Mouse (Mus musculus) erythroid progenitor cell, adult 5-6 weeks (primary cell): Measurements from ENCODE around the gene Vav2. TPM values are rescaled to one million over a fixed set of nuclear protein-coding genes. Genes with fewer than 3 reads are reported as not detected.

ENCODE experiments used
- ATAC-seq: replicated peaks from 2 replicates; pipeline ENCODE4 v1.8.0; 2016; ENCODE audit warnings: moderate number of reproducible peaks, mild to moderate bottlenecking, moderate TSS enrichment, inconsistent platforms; ENCODE audit not compliant: poor library complexity, low FRiP score, severe bottlenecking
- total RNA-seq, 2 experiments: library from RNA; stranded (forward) in 1 of 2; stranded (reverse) in 1 of 2; fragments of 150-400 nt in 1 of 2; fragments of 186-747, 209-891 nt in 1 of 2; gene quantifications; 2 replicates each; pipeline versions ENCODE4 v1.2.3 to v1.2.4; 2015 to 2017; ENCODE audit warnings: low replicate concordance in 2 of 2

The Vav2 gene
- total RNA-seq, 2 experiments from 2014 or later, result 1.7 to 10.7 TPM

DNA sequence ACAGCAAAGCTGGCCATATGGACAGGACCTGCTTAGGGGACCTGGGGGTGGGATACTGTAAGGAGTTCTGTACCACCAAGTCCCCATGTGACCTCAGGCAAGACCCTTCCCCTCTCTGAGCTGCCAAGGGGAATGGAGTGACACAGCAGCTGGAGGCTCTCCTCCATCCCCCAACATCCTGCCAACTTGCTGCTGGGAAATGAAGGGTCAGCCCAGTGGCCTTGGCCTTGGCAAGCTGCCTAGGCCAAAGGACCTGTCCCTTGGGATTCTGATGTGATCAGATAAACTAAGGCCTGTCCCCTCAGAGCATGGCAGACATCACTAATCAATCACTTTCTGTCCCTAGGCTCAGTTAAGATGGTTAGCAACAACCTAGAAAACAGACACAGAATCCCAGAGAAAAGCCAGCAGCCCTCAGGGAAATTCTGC is 98.2 kb downstream of the Vav2 start:
- ATAC-seq, result no peak

DNA sequence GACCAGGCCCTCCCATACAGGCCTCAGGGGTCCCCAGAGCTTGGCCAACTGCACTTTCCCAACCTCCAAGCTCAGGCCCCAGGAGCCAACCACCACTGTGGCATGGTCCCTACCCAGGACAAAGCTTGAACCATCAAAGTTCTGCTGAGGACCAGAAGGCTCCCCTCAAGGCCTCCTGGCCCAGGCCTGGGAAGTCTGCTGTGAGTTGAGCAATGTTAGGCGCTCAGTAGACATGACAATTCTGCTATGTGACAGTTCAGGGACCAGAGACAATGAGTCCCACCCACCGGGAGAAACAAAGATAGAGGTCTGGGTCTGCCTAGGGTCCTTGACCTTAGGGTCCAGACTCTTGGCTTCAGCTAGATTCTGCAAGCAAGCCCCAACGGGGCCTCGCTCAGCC is 98.9 kb downstream of the Vav2 start:
- ATAC-seq, result no peak

DNA sequence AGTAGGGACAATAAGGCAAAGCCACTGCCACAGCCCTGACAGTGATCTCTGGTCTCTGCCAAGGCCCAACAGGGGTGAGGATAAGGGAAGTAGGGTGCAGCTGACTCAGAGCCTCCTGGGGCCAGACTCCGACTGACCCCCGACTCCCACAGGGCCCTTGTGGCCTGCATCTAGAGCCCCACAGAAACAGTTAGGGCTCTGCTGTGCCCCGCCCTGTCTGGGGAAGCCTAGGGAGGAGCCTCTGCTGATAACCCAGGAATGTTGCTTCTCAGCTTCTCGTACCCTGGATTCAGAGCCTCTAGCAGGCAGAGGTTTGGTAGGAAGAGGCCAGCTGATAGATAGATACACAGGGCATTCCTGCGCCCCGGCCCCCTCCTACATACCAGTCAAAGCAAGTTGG is 99.8 kb downstream of the Vav2 start:
- no peak for ATAC-seq

DNA sequence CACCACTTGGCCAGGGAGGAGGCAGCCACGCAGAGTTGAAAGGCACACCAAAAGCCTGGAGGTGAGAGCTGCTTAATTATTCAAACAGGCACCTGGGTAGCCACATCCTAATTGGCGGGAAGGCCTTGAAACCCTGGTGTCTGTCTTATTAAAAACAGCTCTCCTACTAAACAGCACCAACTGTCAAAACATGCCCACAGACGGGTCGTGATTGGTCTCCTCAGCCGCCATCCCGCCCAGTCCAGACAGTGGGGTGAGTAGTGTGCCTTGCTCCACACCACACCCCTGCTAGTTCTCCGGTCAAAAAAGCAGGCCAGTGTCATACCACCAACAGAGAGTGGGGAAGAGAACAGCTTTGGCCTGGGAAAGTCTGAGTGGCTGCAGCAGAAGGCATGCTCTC is 100.5 kb downstream of the Vav2 start:
- ATAC-seq, result no peak

DNA sequence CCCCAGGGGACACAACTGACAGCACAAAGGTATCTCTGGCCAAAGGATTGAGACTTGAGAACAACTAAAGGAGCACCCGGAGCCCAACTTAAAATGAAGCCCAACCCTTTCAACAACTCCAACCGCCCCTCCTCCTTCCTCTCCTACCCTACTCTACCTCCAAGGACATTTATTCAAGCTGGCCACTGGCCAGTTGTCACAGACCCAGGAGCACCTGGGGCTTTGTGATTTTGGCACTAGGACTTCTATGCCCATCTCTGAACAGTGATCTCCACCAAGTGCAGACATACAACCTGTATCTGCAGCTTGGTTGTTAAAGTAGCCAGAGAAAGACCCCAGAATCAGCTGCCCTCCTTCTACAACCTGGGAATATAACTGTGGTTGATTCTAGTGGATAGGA is 102.1 kb downstream of the Vav2 start:
- no peak for ATAC-seq

DNA sequence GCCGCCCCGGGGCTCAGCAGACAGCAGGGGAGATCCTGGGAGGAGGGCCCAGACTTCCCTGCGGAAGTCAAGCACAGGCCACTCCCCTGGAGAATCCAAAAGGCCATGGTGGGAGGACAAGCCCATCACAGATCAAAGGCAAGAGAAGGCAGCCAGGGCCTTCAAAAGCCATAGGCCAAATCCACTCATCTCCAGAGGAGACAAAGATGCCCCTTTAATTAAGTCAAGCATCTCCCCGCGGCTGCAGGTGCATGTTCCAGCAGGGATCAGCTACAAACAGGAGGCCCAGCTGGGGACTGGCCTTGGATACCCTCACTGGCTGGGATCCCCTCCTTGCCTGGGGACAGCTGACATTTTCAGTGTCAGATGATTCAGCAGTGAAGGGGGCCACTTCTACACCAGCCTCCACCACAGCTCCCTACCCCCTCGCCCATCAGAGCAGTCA is 105.4 kb downstream of the Vav2 start:
- no peak for ATAC-seq

DNA sequence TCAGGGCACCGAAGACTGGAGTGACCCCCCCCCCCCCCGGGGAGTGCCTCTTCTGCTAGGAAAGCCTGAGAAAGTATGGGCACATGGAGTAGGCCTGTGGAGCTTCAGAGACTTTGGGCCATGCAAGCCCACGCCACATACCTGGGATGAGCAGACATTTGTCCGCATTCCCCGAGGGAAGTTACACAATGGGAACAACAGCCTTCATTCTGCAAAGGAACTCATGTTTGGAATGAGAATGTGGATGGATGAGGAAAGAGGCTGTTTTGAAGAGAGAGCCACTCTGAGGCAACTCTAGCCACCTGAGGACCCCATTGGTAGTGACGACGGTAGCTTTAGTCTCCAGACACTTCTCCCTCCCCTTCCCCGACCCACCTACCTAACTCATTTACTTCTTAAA is 106.0 kb downstream of the Vav2 start:
- no peak for ATAC-seq

DNA sequence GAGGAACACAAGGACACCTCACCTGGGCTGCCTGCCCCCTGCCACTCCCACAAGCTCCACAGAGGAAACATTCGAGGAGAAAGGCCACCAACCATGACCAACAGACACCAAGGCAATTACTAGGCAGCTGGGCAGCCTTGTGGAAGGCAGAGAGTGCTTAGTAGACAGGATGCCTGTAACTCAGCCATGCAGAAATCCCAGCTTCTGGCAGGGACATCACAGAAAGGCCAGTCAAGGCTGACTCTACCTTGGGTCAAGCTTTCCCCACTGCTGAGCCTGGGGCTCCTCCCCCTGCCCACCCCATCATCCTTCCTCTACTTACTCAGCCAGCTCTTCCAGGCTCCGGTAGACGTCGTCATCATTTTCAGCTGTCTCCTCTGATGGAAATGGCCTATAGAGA is 108.2 kb downstream of the Vav2 start:
- no peak for ATAC-seq

DNA sequence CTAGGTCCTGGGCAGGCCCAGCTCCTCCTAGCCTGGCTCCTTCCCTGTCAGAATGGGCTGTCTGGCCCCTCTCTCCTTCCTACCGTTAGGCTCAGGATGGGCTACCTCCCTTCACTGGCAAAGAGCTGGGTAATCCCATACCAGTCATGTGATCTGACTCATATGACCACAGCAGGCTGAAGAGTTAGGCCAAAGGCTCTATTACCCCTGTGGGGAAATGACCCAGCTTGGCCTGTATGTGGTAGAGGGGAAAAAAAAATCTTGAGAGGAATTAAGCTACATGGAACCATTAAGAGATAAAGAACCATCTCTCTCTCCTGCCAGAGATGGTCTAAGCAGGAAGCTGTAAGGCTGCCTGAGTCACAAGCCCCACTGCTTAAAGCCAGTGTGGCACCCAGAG is 108.6 kb downstream of the Vav2 start:
- no peak for ATAC-seq

DNA sequence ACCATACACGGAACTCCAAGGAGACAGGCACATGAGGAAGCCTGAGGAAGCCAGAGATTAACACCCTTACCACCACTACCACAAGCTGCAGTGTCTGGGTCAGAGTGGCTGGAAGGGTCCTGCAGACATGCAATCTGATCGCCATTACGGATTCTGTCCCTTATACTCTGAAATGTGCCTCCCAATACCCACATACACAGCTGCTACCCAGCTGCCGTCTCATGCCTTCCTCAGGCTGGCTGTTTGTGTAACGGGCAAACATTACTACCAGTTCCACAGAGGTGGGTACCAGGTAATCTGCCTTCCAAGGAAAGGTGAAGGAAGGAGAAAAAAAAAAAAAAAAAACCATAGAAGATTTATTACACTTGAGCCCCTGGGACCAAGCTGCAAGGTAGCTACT is 110.7 kb downstream of the Vav2 start:
- no peak for ATAC-seq

DNA sequence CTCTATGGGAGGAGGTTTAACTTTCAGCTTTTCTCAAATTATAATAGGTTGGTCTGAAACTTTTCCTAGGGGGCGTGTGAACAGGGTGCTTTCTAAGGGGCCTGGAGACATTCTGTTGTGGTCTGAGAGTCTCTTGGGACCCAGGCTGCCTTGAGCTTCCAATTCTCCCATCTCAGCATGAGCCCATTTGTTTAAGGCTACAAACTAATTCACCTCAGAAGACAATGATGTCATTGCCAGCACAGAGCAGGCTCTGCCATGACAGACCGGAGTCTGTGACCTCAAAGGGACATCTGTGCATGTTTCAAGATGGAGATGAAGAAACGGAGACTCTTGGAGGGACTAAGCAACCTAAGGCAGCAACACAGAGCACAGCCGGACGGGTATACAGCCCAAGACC is 112.6 kb downstream of the Vav2 start:
- ATAC-seq, result no peak

DNA sequence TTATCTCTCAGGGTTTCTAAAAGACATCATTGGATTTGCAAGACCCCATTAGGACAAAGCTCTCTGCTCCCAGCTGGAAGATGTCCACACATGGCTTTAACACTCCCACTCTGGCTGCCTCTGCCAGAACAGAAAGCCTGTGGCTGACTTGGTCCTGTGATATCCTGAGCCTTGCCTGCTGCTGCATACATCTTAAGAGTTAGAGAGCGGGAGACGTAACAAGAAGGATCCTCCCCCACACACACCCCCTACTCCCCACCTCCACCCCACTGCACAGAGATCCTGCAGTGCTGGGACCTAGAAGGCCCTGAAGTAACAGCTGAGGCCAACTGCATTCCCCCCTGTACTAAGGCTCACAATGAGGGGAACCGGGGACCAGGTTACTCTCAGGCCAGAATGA is 114.3 kb downstream of the Vav2 start:
- ATAC-seq, result no peak

DNA sequence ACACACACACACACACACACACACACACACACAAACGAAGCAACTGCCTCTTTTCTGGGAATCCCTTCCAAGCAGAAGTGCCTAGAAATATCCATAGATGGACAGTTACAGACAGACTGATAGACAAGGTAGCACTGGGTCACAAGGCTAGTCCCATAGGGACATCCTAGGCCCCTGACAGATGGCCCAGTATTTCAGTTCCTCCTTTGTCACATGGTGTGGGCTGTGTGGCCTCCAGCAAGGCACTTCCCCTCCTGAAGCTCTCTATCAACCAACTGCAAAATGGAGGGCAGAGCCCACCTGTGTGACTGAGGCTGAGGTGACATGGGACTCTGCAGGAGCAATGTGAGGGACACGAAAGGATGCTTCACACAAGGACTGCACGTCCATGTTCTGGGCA is 115.2 kb downstream of the Vav2 start:
- ATAC-seq, result no peak

DNA sequence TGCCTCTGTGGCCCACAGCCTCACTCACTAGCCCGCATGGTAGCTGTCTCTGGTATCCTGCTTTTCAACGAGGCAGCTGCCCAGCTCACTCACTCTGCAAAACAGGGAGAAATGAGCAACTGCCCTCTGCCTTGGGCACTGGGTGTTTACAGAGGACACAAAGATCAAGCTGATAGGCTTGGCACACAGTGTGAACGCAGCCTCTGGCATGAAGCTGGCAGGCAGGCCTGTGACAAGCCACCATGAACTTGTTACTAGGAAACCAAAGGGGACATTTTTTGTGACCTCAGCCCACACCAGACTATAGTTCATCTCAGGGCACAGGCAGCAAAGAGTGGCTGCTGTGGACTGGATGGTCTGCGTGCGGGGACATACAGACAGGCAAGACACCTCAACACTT is 115.9 kb downstream of the Vav2 start:
- no peak for ATAC-seq

DNA sequence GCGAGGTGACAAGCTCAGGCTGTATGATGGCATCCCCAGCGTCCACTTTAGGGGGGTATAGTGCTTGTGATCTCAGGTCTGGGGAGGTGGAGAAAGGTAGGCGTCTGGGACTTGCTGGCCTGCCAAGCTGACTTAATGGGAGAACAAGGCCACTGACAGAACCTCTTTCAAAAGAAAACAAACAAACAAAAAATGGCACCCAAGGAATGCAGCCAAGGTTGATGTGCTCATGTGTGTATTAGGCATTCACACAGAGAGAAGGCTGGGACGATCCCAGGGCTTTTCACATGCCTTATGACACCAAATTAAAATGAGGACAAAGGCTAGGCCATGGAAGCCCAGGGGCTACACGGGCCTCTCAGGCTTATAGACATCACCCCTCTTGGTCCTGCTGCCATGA is 116.6 kb downstream of the Vav2 start:
- no peak for ATAC-seq

DNA sequence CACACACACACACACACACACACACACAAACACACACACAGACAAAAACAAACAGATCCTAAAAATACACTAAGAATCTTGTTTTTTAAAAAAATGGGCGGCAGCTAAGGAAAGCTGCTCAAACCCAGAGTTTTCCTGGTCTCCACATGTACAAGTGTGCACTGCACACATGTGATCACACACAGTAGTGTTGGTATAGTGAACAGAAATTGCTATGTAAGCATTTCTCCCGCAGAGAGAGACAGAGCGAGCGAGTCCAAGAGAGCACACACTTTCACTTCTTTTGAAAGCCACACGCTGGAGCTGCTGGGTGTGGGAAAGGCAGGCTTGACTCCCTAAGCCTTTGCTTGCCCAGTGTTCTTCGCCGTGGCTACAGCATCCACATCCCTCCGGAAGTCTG is 120.2 kb downstream of the Vav2 start:
- ATAC-seq, result no peak

DNA sequence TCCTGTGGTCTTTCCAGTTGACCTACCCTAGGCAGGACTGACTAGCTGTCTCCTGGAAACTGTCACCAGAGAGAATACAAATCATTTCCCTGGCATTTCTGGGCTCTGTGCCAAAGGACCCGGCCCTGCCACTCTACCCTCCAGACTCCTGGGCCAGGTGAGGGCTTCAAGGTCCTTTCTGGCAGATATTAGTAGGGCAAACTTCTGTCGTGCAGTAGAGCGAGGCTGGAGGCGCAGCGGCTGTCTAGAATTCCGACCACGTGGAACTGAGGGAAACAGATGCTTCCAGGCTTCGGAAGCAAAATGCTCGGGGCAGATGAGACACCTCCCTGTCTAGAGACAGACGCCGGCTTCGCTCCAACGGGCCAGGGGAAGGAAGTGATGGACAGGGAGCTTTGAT is 122.1 kb downstream of the Vav2 start:
- ATAC-seq, result no peak

DNA sequence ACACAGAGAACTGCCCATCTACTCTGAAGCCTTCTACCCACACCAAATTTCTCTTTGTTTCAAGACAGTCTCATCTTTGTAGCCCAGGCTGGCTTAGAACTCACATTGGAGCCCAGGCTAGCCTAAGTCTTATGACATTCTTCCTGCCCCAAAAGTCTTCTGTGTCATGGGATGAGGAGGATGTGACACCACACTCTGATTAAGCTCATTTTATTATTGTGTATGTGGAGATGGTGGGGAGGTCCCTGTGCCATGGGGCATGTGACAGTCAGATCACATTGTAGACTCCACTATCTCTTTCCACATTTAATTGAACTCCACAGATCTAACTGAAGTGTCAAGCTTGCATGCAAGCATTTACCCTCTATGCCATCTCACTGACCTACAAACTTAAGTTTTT is 122.8 kb downstream of the Vav2 start:
- no peak for ATAC-seq

DNA sequence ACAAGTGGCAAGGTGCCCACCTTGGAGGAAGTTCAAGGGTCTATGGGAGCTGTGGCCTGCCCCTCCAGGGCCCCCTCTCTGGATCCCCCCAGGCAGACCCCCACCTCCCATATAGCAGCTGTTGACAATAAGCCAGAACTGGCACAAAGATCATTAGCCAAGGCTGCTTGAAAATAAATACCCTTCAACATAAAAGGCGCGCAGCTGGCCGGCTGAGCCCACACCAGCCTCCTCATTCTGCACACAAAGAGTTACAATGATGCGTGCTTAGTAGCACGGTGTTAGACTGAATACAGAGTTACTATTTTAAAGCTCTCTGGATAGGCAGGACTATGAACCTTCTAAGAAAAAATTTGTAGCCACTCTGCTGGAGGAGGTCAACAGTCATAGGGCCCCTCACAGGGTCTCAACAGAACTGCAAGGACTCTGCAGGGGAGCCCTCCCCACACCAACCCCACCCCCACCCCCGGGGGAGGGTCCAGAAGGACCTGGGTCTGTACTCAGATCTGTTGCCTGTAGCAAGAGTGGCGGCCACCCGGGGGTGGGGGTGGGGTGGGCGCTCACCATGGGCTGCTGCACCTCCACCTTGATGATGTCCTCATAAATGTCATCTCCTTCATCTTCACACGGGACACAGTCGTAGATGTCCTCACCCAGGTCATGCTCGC is 125.3 kb downstream of the Vav2 start:
- no peak for ATAC-seq

DNA sequence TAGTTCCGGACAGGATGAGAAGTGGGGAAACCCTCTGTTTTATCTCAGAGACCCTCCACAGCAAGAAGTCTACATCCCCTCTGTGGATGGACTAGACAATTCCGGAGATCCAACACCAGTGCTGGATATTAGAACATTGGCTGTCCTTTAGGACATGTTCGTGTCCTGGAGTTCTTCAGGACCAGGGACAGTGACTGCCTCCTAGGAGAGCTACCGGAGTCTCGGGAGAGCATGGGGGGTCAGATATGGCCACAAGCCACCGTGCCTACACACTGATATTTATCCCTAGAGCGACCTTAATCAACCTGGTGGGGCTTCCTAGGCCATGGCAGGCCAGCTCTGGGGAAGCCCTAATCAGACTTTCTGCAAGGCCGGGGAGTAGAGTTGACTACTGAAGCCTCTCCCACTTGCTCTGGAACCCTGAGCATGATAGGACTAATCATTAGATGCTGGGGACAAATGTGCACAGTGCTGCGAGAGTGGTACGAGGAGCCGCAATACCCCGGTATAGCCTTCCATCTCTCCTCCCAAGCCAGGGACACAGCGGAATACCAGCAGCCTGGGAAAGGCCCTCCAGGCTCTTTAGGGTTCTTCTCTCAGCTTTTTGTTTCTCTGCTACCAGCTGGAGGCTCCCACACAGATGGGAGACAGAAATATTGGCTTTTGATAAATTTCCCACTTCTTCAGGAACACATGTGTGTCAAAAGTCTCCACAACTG is 125.9 kb downstream of the Vav2 start:
- no peak for ATAC-seq

DNA sequence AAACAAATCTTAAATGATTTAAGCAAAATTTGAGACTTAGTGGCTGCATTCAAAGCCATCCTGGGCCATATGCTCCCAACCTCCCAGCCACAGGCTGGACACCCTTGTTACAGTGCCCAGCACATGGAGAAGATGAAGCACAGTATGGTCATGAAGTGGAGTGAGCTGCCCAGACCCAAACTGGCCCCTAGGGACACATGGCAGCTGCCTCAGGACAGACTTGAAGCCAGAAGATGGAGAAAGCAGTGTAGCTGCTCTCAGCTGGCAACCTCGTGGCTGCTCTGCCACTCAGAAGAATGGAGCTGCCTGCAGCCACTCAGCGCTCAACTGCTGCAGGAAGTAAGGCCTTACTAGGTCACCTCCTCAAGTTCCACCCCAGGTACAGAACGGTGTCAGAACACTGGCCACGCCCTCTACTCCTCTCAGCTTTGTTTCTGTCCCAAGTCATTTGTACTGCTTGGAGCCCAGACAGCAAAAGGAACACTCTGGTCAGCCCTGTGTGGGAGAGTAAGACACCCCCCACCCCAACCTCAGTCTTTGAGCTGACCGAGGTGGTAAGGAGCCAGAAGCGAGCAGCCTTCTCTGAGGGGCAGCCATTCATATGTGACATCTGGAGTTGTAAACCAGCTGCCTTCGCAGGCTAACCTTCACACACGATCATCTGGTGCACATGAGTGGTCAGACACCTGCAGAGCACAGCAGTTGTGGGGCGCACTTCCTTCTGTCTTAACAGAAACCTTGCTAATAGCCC is 130.0 kb downstream of the Vav2 start:
- ATAC-seq, result no peak
